ENCODE assay signal across 13 mouse cellular contexts in genomic region chr17:79611545-79611944, GRCm38 (mm10). TPM values are rescaled to one million over a fixed set of nuclear protein-coding genes. Genes with fewer than 3 reads are reported as not detected.
DNase-seq lines count a peak whose midpoint lies in the region; ATAC-seq and TF ChIP-seq lines count a peak whose summit lies in the region.
"Had no signal": no experiment of that assay in that cellular context is flagged by ENCODE, and none has a peak within 500 bp of the region (broad histone marks: within the 10 kb centered on the region; RNA-seq: fewer than 3 reads in every experiment).

Gene Rmdn2 (plus strand): TSS chr17:79611863.

- no peak within 1 kb of the TSS for H3K9ac ChIP-seq in heart, embryonic 13.5 days
- no peak within 1 kb of the TSS for H3K9ac ChIP-seq in lung, embryonic 15.5 days
- H3K9ac ChIP-seq in neural tube, embryonic 15.5 days (replicated peaks) = no peak within 1 kb of the TSS

- no peaks in the 10 kb centered on the region for H3K9me3 ChIP-seq in heart, embryonic 13.5 days
- no peaks in the 10 kb centered on the region for H3K9me3 ChIP-seq in lung, embryonic 15.5 days
- H3K9me3 ChIP-seq in neural tube, embryonic 15.5 days (replicated peaks) = no peaks in the 10 kb centered on the region
- H3K9me3 ChIP-seq: megakaryocyte, embryonic 14.5 days had no signal

- H3K4me2 ChIP-seq in heart, embryonic 13.5 days = no peak within 1 kb of the TSS
- no peak within 1 kb of the TSS for H3K4me2 ChIP-seq in lung, embryonic 15.5 days
- H3K4me2 ChIP-seq in neural tube, embryonic 15.5 days = no peak within 1 kb of the TSS

- ATAC-seq in heart, embryonic 13.5 days (ENCODE audit: extremely low read depth, insufficient number of reproducible peaks, low FRiP score, low TSS enrichment) = no peak
- ATAC-seq in lung, embryonic 15.5 days (ENCODE audit: borderline replicate concordance, extremely low read depth, low FRiP score, low TSS enrichment) = no peak
- no peak for ATAC-seq in neural tube, embryonic 15.5 days (ENCODE audit: low FRiP score)
- ATAC-seq: forebrain, embryonic 16.5 days; hindbrain, postnatal 0 days had no signal

- no peak for TF ChIP-seq POLR2A in lung, adult 2 months (IDR thresholded peaks at IDR 0.05; ENCODE audit: borderline replicate concordance, extremely low read depth, low read depth, low read length)

- no peaks in the 10 kb centered on the region for H3K27me3 ChIP-seq in heart, embryonic 13.5 days (replicated peaks)
- no peaks in the 10 kb centered on the region for H3K27me3 ChIP-seq in lung, embryonic 15.5 days
- no peaks in the 10 kb centered on the region for H3K27me3 ChIP-seq in neural tube, embryonic 15.5 days (replicated peaks)
- H3K27me3 ChIP-seq: megakaryocyte, embryonic 14.5 days had no signal

- no peaks in the 10 kb centered on the region for H3K36me3 ChIP-seq in heart, embryonic 13.5 days
- H3K36me3 ChIP-seq in lung, embryonic 15.5 days = no peaks in the 10 kb centered on the region
- H3K36me3 ChIP-seq in neural tube, embryonic 15.5 days = no peaks in the 10 kb centered on the region

- peaks cover 16% of the 10 kb centered on the region for H3K4me1 ChIP-seq in heart, embryonic 13.5 days
- H3K4me1 ChIP-seq in lung, embryonic 15.5 days = 0 out of 2 replicates have a peak, but pooled peaks cover 12% of the 10 kb centered on the region
- peaks cover 10% of the 10 kb centered on the region for H3K4me1 ChIP-seq in lung, adult 2 months (ENCODE audit: control insufficient read depth, insufficient read depth, low read length)
- H3K4me1 ChIP-seq in neural tube, embryonic 15.5 days = peaks cover 9% of the 10 kb centered on the region; the same call in 1 of the 2 replicates

- no peak for TF ChIP-seq CTCF in lung, adult 2 months (IDR thresholded peaks at IDR 0.05; ENCODE audit: insufficient read depth, low read length)

- WGBS in heart, embryonic 13.5 days = 54% methylated on average over 4 of the region's 4 CpGs
- 81% methylated on average over 4 of the region's 4 CpGs for WGBS in lung, embryonic 15.5 days
- WGBS in lung, adult 2 months = 72% methylated on average over 4 of the region's 4 CpGs
- WGBS in neural tube, embryonic 15.5 days = 84% methylated on average over 4 of the region's 4 CpGs

- H3K27ac ChIP-seq in heart, embryonic 13.5 days (replicated peaks) = no peak within 1 kb of the TSS
- peak within 1 kb of the TSS; percentile 84 for H3K27ac ChIP-seq in lung, embryonic 15.5 days
- no peak within 1 kb of the TSS for H3K27ac ChIP-seq in neural tube, embryonic 15.5 days (replicated peaks)
- H3K27ac ChIP-seq: hindbrain, postnatal 0 days had no signal

- no peak within 1 kb of the TSS for H3K4me3 ChIP-seq in heart, embryonic 13.5 days
- H3K4me3 ChIP-seq in lung, embryonic 15.5 days = no peak within 1 kb of the TSS
- H3K4me3 ChIP-seq in lung, adult 2 months (replicated peaks; ENCODE audit: extremely low read depth, low read depth, low read length) = no peak within 1 kb of the TSS
- no peak within 1 kb of the TSS for H3K4me3 ChIP-seq in neural tube, embryonic 15.5 days (replicated peaks)
- H3K4me3 ChIP-seq: megakaryocyte, embryonic 14.5 days had no signal

- no peak for DNase-seq in heart, adult 9 months (ENCODE audit: low spot score in 2 of 2)
- DNase-seq in lung, adult 2 months = no peak
- no peak for DNase-seq in adrenal gland, postnatal 25 days
- DNase-seq in left cerebral cortex, postnatal 25 days (ENCODE audit: low spot score in 2 of 2) = no peak
- DNase-seq in c-Kit-positive CD71-positive TER-119-positive erythroid progenitor cells, embryonic 14.5 days (ENCODE audit: low spot score) = no peak
- DNase-seq: cerebellum, postnatal 14 days; thymus, postnatal 4 days had no signal

- intact Hi-C loops in left cerebral cortex, postnatal 25 days (cut with DNase I) = no loop called here

RNA-seq across cellular contexts. Expression of gene Rmdn2, which starts in this region (rescaled TPM):
- polyA plus RNA-seq in heart, embryonic 13.5 days (2015; fragmentation: Nextera tagmentation; extraction: Ambion mirVana) = 13.5 and 14.5 TPM in 2 replicates
- 18.9 and 20.5 TPM in 2 replicates for polyA plus RNA-seq in lung, embryonic 15.5 days (2015; fragmentation: Nextera tagmentation; extraction: Ambion mirVana)
- polyA plus RNA-seq in lung, adult 2 months (2012; rRNA removed) = 4.9 and 6.4 TPM in 2 replicates
- 306 and 392 TPM in 2 replicates for total RNA-seq in adrenal gland, postnatal 25 days (2021)
- 10 to 100 TPM; 12.2 to 14.7 TPM for total RNA-seq in left cerebral cortex, postnatal 25 days (2021)
- polyA plus RNA-seq in neural tube, embryonic 15.5 days (2015; fragmentation: Nextera tagmentation; extraction: Ambion mirVana) = 8.2 and 8.9 TPM in 2 replicates

Comparison
In these comparisons a context has a peak if more than half of its experiments do, and no peak if none do; other contexts are left out.
1. RNA of gene Rmdn2 (total RNA-seq): 306 to 392 TPM in adrenal gland, postnatal 25 days; 12.2 to 14.7 TPM in left cerebral cortex, postnatal 25 days; every median in the first group is over 10 times any median in the second.